Mouse (Mus musculus) thymus, postnatal 10 days (tissue): ENCODE measurements around the gene Lcn2.
A peak's percentile ranks its signal among the peaks of the same experiment; 100 is the strongest.

ENCODE experiments used
- DNase-seq, 2 experiments: peaks; one replicate each; pipeline ENCODE4 v3.0.0; 2021; ENCODE audit warnings: low spot score in 2 of 2

The Lcn2 gene

DNA sequence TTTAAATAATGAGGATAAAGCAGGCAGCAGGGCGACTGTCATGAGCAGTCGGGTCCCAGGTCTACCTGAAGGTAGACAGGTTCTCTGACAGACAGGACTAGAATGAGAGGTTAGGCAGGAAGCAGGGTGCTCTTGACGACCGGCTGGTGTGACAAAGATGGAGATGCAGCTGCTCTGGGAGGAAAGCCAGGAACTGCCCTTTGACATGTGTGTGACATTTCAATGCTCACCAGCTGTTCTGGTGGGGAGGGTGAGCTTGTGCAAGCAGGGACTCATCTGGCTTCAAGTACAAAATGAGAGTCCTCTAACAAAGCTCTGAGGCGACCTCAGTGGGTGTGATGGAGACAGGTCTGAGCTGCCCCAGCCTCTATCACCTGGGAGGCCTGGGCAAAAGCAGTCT, 25.9 kb upstream of the Lcn2 start:
- no peak for DNase-seq

- no peak for DNase-seq
Measured at GRCm38 (mm10) chr2:32412742-32413531, 24.9 kb upstream of the Lcn2 start.

DNA sequence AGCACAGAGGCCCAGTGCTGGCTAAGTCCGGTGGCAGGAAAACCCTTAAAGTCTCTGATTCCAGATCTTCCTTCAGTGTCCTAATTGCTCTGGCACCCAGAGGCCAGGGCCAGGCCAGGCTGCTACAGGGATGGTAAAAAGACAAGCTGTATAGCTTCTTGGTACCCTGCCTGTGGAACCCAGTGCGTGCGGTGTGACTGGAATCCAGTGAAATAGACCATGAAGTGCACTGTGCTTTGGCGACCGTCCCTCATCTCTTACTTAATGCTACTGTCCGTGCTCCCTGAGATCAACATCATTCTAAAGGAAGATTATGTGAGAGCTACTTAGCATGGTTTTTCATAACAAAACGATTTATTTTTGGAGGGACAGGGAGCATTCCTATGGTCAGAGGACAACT, 23.4 kb upstream of the Lcn2 start:
- DNase-seq, result no peak

- no peak for DNase-seq
Measured at GRCm38 (mm10) chr2:32408429-32409424, 20.7 kb upstream of the Lcn2 start.

- DNase-seq, result no peak
Measured at GRCm38 (mm10) chr2:32407144-32407824, 19.2 kb upstream of the Lcn2 start.

GRCm38 (mm10) chr2:32404663-32405062, 16.6 kb upstream of the Lcn2 start:
- DNase-seq, result peak; percentile 83 to 97

DNA sequence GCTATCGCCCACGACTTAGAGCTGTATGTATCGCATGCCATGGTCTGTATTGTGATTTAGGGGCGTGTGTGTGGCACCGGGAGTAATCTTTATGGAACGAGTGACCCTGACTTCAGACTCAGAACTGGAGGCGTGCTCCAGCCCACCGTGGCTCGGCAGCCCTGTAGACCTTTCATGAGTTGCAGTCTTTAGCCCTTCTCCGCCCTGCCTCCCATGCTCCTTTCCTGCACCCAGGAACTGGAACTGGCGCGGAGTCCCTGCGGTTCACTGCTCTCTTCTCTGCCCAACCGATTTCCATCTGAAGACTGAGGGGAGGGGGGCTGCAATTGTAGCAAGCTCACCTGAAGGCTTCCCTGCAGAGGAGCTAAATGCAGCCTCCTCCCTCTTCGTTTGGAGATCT, 8.6 kb upstream of the Lcn2 start:
- no peak for DNase-seq

DNA sequence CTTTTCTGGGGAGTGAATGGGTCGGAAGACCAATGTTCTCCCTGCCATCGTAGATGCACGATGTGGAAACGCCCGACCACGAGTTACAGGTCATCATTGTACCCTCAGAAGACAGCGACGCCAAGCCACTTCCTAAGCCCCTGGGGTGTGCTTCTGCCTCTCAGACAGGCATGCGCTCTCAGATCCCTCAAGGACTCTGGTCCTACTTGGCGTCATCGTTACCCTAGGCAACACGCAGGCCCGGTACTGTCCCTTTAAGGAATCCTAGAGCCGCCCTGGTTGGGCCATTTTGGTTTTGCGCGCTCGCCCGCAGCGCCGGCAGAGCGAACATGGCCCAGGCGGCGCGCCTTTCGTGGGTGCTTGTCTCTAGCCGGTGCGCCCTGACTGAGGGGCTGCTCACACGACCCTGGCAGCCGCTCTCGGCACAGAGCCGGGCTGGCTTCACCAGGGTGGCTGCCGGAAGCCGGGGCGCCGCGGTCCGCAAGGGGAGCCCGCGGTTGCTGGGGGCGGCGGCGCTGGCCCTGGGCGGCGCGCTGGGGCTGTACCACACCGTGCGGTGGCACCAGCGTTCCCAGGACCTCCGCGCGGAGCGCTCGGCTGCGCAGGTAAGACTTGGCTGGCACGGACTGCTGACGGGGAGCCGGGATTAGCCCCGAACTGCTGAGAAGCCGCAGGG, 8.0 kb upstream of the Lcn2 start:
- peak; percentile 59 to 63 for DNase-seq

- DNase-seq, result peak; percentile 84 to 88
Measured at GRCm38 (mm10) chr2:32395484-32395945, 7.5 kb upstream of the Lcn2 start, which contains the start of gene Ptges2. Gene Ptges2, plus strand, starts transcription at chr2:32395896.

- peak; percentile 54 to 68 for DNase-seq
Measured at GRCm38 (mm10) chr2:32394973-32395372, 6.9 kb upstream of the Lcn2 start.

DNA sequence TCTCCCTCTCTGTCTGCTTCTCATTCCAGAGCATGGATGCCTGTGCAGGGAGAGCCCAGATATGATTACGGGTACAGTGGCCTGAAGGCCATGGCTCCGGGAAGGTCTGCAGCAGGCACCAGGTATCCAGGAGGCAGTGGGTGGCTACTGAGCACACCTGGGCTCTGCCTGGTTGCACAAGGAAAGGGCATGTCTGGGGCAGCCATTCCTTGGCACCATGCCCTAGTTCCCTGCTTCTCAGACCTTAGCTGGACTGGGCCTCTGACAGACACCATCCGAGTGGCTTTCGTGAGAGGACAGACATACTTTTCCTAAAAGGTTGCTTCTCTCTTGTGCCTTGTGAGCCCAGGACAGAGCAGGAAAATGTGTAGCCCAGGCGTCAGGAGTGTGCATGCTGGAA, 4.0 kb upstream of the Lcn2 start:
- no peak for DNase-seq

- DNase-seq, result no peak
Measured at GRCm38 (mm10) chr2:32390871-32391270, 2.8 kb upstream of the Lcn2 start.

DNA sequence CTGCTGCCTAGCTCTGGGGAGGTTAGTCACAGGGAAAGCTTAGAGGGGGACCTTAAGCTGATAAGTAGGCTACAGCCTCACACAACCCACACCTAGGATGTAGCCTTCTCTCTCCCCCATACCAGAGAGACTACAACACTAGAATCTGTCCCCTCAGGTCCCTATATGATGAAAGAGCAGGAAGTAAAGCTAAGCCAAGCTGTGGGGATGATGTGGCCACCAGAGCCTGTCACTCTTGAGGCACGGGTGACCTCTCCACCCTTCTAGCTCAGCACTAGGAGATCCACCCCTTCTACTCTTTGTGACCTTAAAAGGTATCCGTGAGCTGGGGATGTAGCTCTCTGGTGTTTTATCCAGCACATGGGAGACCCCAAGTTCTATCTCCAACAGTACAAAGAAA, 1.1 kb upstream of the Lcn2 start:
- DNase-seq, result no peak

DNA sequence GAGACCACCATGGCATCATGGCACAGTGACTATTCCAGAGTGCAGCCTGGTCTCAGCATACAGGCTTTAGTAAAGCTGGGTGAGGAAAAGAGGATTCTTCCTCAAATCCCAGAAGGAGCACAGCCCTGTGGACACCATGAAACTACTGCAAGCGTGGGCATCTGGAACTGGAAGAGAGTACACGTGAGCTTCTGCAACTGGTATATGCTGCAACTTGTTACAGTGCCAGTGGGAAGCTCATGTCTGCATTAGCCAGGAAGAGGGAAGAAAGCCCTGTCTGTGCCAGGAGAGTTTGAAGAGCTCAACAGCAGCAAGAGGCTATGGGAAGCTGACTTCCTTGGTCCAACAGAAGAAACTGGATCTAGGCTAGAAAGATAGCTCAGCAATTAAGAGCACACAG, 5.4 kb downstream of the Lcn2 start:
- no peak for DNase-seq

GRCm38 (mm10) chr2:32381775-32382223, 6.3 kb downstream of the Lcn2 start, which contains the start of gene 1110008P14Rik:
Gene 1110008P14Rik, minus strand, starts transcription at chr2:32381938.
- peak; percentile 92 to 97 for DNase-seq

DNA sequence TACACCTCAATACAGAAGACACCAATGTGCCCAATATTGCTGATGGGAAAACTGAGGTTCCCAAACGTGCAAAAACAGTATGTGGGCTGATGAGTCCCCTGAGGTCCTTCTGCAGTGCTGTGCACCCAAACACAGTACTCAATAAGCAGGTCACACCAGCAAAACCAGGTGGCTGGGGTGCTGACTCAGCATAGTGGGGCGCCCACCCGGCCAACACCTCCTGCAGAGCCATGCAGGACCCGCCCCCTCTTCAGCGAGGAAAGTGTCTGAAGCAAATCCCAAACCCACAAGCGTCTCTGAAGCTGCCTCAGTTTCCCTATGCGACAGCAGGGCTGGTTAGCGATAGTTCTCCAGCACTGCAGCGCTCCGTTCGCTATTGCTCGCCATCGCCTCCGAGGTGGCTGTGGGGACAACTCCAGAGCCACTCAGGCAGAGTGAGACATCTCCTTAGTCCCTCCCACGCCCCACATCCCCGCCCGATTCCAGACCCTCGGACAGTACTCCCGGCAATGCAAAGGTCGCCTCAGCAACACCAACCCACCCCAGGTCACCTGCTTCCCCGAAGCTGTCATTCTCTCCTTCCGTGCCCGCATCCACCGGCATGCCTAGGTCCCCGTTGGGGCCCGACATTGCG, 6.8 kb downstream of the Lcn2 start:
- DNase-seq, result peak; percentile 67 to 68

- DNase-seq, result no peak
Measured at GRCm38 (mm10) chr2:32380001-32380500, 8.0 kb downstream of the Lcn2 start.

GRCm38 (mm10) chr2:32376963-32377362, 11.1 kb downstream of the Lcn2 start:
- no peak for DNase-seq

- no peak for DNase-seq
Measured at GRCm38 (mm10) chr2:32375317-32375940, 12.6 kb downstream of the Lcn2 start.

- DNase-seq, result no peak
Measured at GRCm38 (mm10) chr2:32374191-32374590, 13.9 kb downstream of the Lcn2 start.
